Mouse (Mus musculus) retina, adult 2 months (tissue): ENCODE measurements around the gene Olfr114.

Source experiments
- DNase-seq: peaks from one replicate; pipeline ENCODE4 v3.0.0-alpha.2; 2012; ENCODE audit warnings: low read depth, low spot score

Gene Olfr114

GRCm38 (mm10) chr17:37592643-37593042 lies at the start of gene Olfr114:
Gene Olfr114, minus strand, starts transcription at chr17:37592743.
- no peak for DNase-seq

DNA sequence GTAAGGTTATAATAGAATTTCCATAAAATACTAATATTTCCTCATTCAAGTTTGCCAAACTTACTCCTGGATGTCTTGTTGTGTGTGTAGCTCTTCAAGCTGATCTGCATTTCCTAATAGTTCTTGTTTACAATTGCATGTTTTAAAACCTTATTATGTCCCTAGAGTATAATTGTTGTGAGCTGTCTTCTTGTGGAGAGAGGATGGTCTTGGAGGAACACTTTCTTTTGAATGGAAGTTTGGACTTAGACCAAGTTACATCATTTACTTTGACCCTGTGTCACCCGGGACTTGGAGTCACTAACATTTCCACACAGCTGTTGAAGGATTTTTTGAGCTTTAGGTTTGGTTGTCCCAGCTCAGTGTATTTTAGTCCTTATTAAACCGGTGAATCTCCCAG lies 34.5 kb upstream of the Olfr114 start, which contains the start of the genes Olfr115 and Olfr116:
TSS of gene Olfr115 (minus strand) at position 101 of the 400 bp plus-strand sequence.
TSS of gene Olfr116 (minus strand) at position 191 of the 400 bp plus-strand sequence.
- DNase-seq, result no peak

DNA sequence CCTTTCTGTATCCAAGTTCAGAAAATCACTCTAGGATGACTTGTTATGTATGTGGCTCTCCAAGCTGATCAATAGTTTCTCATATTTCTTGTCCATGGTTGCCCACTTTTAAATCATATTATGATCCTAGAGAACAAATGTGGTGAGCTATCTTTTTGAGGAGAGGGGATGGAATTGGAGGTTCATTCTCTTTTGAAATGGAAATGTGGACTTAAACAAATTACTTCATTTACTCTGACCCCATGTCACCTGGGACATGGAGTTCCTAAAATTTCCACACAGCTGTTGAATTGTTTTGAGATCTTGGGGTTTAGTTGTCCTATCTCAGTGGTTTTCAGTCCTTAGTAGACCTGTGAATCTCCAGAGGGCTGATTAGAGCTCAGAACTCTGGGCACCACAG lies 15.0 kb downstream of the Olfr114 start, which contains the start of gene Olfr113:
TSS of gene Olfr113 (minus strand) at position 101 of the 400 bp plus-strand sequence.
- DNase-seq, result no peak

DNA sequence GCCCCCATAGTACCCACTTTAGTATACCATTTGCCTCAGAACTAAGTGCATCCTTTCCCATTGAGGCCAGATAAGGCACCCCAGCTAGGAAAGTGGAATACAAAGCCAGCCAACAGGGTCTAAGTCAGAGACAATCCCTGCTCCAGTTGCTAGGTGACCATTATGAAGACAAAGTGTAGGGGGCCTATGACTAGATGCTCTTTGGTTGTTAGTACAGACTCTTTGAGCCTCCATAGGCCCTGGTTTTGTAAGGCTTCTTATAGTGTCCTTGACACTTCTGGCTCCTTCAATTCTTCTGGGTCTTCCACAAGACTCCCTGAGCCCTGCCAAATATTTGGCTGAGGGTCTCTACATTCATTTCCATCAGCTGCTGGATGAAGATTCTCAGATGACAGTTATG lies 23.2 kb downstream of the Olfr114 start, which contains the start of gene Olfr112:
TSS of gene Olfr112 (minus strand) at position 101 of the 400 bp plus-strand sequence.
- no peak for DNase-seq

- no peak for DNase-seq
Measured at GRCm38 (mm10) chr17:37558913-37559615, 33.5 kb downstream of the Olfr114 start.

- DNase-seq, result no peak
Measured at GRCm38 (mm10) chr17:37543800-37544435, 48.6 kb downstream of the Olfr114 start.

GRCm38 (mm10) chr17:37541454-37542119 lies 51.0 kb downstream of the Olfr114 start:
- no peak for DNase-seq
